Mouse (Mus musculus) spleen, adult 2 months (tissue): ENCODE data around the gene Gm49369. TPM values are rescaled to one million over a fixed set of nuclear protein-coding genes. Genes with fewer than 3 reads are reported as not detected.

Experiments
- DNase-seq, 2 experiments: peaks; one replicate each; pipeline versions ENCODE4 v3.0.0 to v3.0.0-alpha.2; 2012 to 2021; ENCODE audit warnings: low spot score in 2 of 2, low read depth in 1 of 2
- H3K27ac ChIP-seq: fragments of 200-500 bp; 2 replicates; pipeline ENCODE4 v1.5.1; 2012; ENCODE audit warnings: low read length, inconsistent platforms; ENCODE audit not compliant: insufficient read depth
- H3K27me3 ChIP-seq: fragments of 200-500 bp; 2 replicates; pipeline ENCODE4 v1.6.1; 2012; ENCODE audit warnings: mild to moderate bottlenecking, moderate library complexity, low read length, inconsistent platforms; ENCODE audit not compliant: control insufficient read depth, insufficient read depth
- H3K36me3 ChIP-seq: fragments of 200-500 bp; 2 replicates; pipeline ENCODE4 v1.6.1; 2012; ENCODE audit warnings: mild to moderate bottlenecking, low read length, inconsistent platforms; ENCODE audit not compliant: control insufficient read depth, insufficient read depth
- H3K4me1 ChIP-seq: fragments of 200-500 bp; 2 replicates; pipeline ENCODE4 v1.6.1; 2011; ENCODE audit warnings: inconsistent platforms; ENCODE audit not compliant: control insufficient read depth, insufficient read depth, insufficient read length
- H3K4me3 ChIP-seq: fragments of 200-500 bp; 2 replicates; pipeline ENCODE4 v1.5.1; 2011; ENCODE audit warnings: mild to moderate bottlenecking, inconsistent platforms; ENCODE audit not compliant: insufficient read depth, insufficient read length; ENCODE audit errors: extremely low read depth
- CTCF ChIP-seq: fragments of 200-500 bp; IDR thresholded peaks from 2 replicates; pipeline ENCODE4 v1.5.1; 2011; ENCODE audit warnings: mild to moderate bottlenecking, inconsistent platforms; ENCODE audit not compliant: insufficient read depth, insufficient read length, insufficient replicate concordance; ENCODE audit errors: extremely low read depth
- POLR2A ChIP-seq: fragments of 200-500 bp; IDR thresholded peaks from 2 replicates; pipeline ENCODE4 v1.6.1; 2011; ENCODE audit warnings: low read depth, low read length, inconsistent platforms
- WGBS: fragments of 180-500 bp; shearing (Covaris S2); methylation state at CpG from one replicate; pipeline ENCODE4 v1.1.7; 2018; 5-methylcytosine and 5-hydroxymethylcytosine counted together
- polyA plus RNA-seq: library from polyadenylated mRNA; depleted of rRNA; stranded (reverse); fragments of >200 nt; gene quantifications from 2 replicates; pipeline ENCODE4 v1.2.3, GENCODE M21; 2012

The Gm49369 gene
- polyA plus RNA-seq, 1 experiment, result not detected

GRCm38 (mm10) chr7:142351569-142351968, 30.9 kb downstream of the Gm49369 start:
- no peak for DNase-seq
- 64% methylated on average over 5 of the region's 5 CpGs for WGBS
- peaks cover 18% of the 10 kb centered on the region; the same call in 1 of the 2 replicates for H3K4me1 ChIP-seq
- no peaks in the 10 kb centered on the region for H3K36me3 ChIP-seq
- no peaks in the 10 kb centered on the region for H3K27me3 ChIP-seq
- no peak overlapping the region for H3K27ac ChIP-seq
- TF ChIP-seq POLR2A (no peak), CTCF (no peak)
- no peak overlapping the region for H3K4me3 ChIP-seq

GRCm38 (mm10) chr7:142349308-142349961, 33.0 kb downstream of the Gm49369 start:
- Histone ChIP-seq H3K4me3 (no peak overlapping the region), H3K27me3 (no peaks in the 10 kb centered on the region), H3K27ac (no peak overlapping the region), H3K36me3 (no peaks in the 10 kb centered on the region), H3K4me1 (peaks cover 7% of the 10 kb centered on the region; the same call in 1 of the 2 replicates)
- 72% methylated on average over 9 of the region's 9 CpGs for WGBS
- DNase-seq, result no peak
- TF ChIP-seq POLR2A (no peak), CTCF (no peak)

- no peak for DNase-seq
- Histone ChIP-seq H3K4me3 (no peak overlapping the region), H3K27me3 (no peaks in the 10 kb centered on the region), H3K4me1 (peaks cover 7% of the 10 kb centered on the region; the same call in 1 of the 2 replicates), H3K27ac (no peak overlapping the region), H3K36me3 (no peaks in the 10 kb centered on the region)
- TF ChIP-seq POLR2A (no peak), CTCF (no peak)
- 73% methylated on average over 4 of the region's 4 CpGs for WGBS
These were observed 34.9 kb downstream of the Gm49369 start for GRCm38 (mm10) chr7:142347542-142347941.

GRCm38 (mm10) chr7:142342247-142342640, 40.2 kb downstream of the Gm49369 start:
- Histone ChIP-seq H3K27me3 (no peaks in the 10 kb centered on the region), H3K4me3 (no peak overlapping the region), H3K27ac (0 out of 2 replicates have a peak overlapping the region, but pooled peaks have one; percentile 13), H3K4me1 (peaks cover 10% of the 10 kb centered on the region; the same call in 1 of the 2 replicates), H3K36me3 (no peaks in the 10 kb centered on the region)
- 36% methylated on average over 3 of the region's 3 CpGs for WGBS
- DNase-seq, result no peak
- no peak for TF ChIP-seq POLR2A
- TF ChIP-seq CTCF, result no peak

GRCm38 (mm10) chr7:142341564-142342246, 40.8 kb downstream of the Gm49369 start:
- TF ChIP-seq CTCF, result no peak
- no peak for TF ChIP-seq POLR2A
- no peak for DNase-seq
- WGBS, result 74% methylated on average over 10 of the region's 10 CpGs
- Histone ChIP-seq H3K4me1 (peaks cover 10% of the 10 kb centered on the region; the same call in 1 of the 2 replicates), H3K27me3 (no peaks in the 10 kb centered on the region), H3K4me3 (no peak overlapping the region), H3K36me3 (no peaks in the 10 kb centered on the region), H3K27ac (0 out of 2 replicates have a peak overlapping the region, but pooled peaks have one; percentile 13)

GRCm38 (mm10) chr7:142340269-142340970, 42.0 kb downstream of the Gm49369 start:
- TF ChIP-seq CTCF (peak; percentile 46; the same call in 1 of the 2 replicates), POLR2A (no peak)
- H3K4me3 ChIP-seq, result no peak overlapping the region
- 22% methylated on average over 10 of the region's 10 CpGs for WGBS
- no peaks in the 10 kb centered on the region for H3K36me3 ChIP-seq
- no peaks in the 10 kb centered on the region for H3K27me3 ChIP-seq
- DNase-seq, result peak; percentile 58 to 61
- H3K4me1 ChIP-seq, result peaks cover 10% of the 10 kb centered on the region; the same call in 1 of the 2 replicates
- peak overlapping the region; percentile 64 for H3K27ac ChIP-seq
